Mouse (Mus musculus): ENCODE results near the gene Elmo1. TPM values are rescaled to one million over a fixed set of nuclear protein-coding genes. Genes with fewer than 3 reads are reported as not detected.

Gene Elmo1
- total RNA-seq, 2 experiments from 2014 or later: 46.6 to 46.9 TPM

- DNase-seq: no peak
- intact Hi-C loops (cut with DNase I): no loop called here
Measured at GRCm38 (mm10) chr13:20490860-20491594, 400.6 kb downstream of the Elmo1 start.

- no peak for DNase-seq
- intact Hi-C loops (cut with DNase I): no loop called here
Measured at GRCm38 (mm10) chr13:20491666-20492065, 401.3 kb downstream of the Elmo1 start.

GRCm38 (mm10) chr13:20494047-20494739 is 403.8 kb downstream of the Elmo1 start:
- intact Hi-C loops (cut with DNase I): no loop called here
- DNase-seq: no peak

GRCm38 (mm10) chr13:20501923-20502322 is 411.5 kb downstream of the Elmo1 start:
- DNase-seq: no peak
- intact Hi-C loops (cut with DNase I): loop anchor here (1.0 kb wide), 1 partner anchor 27 kb away; no protein-coding TSS in a partner anchor

GRCm38 (mm10) chr13:20503371-20503770 is 413.0 kb downstream of the Elmo1 start:
- intact Hi-C loops (cut with DNase I): no loop called here

GRCm38 (mm10) chr13:20507381-20508129 is 417.2 kb downstream of the Elmo1 start:
- DNase-seq: peak; percentile 38
- intact Hi-C loops (cut with DNase I): no loop called here

More at GRCm38 (mm10) chr13:20503371-20503770, 413.0 kb downstream of the Elmo1 start:
- peak; percentile 40 for DNase-seq

- no peak for DNase-seq
- intact Hi-C loops (cut with DNase I): no loop called here
Measured at GRCm38 (mm10) chr13:20511026-20511425, 420.6 kb downstream of the Elmo1 start.

- peak; percentile 43 for DNase-seq
- intact Hi-C loops (cut with DNase I): no loop called here
Measured at GRCm38 (mm10) chr13:20512317-20513240, 422.2 kb downstream of the Elmo1 start.

- intact Hi-C loops (cut with DNase I): no loop called here
- DNase-seq: no peak
Measured at GRCm38 (mm10) chr13:20514721-20515120, 424.3 kb downstream of the Elmo1 start.

GRCm38 (mm10) chr13:20516096-20516495 is 425.7 kb downstream of the Elmo1 start:
- intact Hi-C loops (cut with DNase I): no loop called here
- DNase-seq: no peak

- DNase-seq: no peak
- intact Hi-C loops (cut with DNase I): no loop called here
Measured at GRCm38 (mm10) chr13:20517702-20518101, 427.3 kb downstream of the Elmo1 start.

- DNase-seq: no peak
- intact Hi-C loops (cut with DNase I): no loop called here
Measured at GRCm38 (mm10) chr13:20521492-20521891, 431.1 kb downstream of the Elmo1 start.

- intact Hi-C loops (cut with DNase I): no loop called here
- no peak for DNase-seq
Measured at GRCm38 (mm10) chr13:20523671-20524070, 433.3 kb downstream of the Elmo1 start.

- DNase-seq: peak; percentile 23
- intact Hi-C loops (cut with DNase I): no loop called here
Measured at GRCm38 (mm10) chr13:20525844-20526243, 435.4 kb downstream of the Elmo1 start.

GRCm38 (mm10) chr13:20537053-20537452 is 446.7 kb downstream of the Elmo1 start:
- intact Hi-C loops (cut with DNase I): no loop called here
- DNase-seq: no peak

- no peak for DNase-seq
Measured at GRCm38 (mm10) chr13:20537487-20537886, 447.1 kb downstream of the Elmo1 start.

GRCm38 (mm10) chr13:20538216-20539070 is 448.0 kb downstream of the Elmo1 start:
- DNase-seq: no peak
- intact Hi-C loops (cut with DNase I): no loop called here

More at GRCm38 (mm10) chr13:20537487-20537886, 447.1 kb downstream of the Elmo1 start:
- intact Hi-C loops (cut with DNase I): no loop called here

GRCm38 (mm10) chr13:20539631-20540030 is 449.2 kb downstream of the Elmo1 start:
- DNase-seq: no peak
- intact Hi-C loops (cut with DNase I): no loop called here

- DNase-seq: no peak
- intact Hi-C loops (cut with DNase I): no loop called here
Measured at GRCm38 (mm10) chr13:20546568-20547204, 456.3 kb downstream of the Elmo1 start.
